Mouse (Mus musculus): ENCODE data around the gene Bmp2k. TPM values are rescaled to one million over a fixed set of nuclear protein-coding genes. Genes with fewer than 3 reads are reported as not detected.

Gene Bmp2k
- polyA plus RNA-seq, 1 experiment from 2014 or later = 8.4 TPM

GRCm38 (mm10) chr5:97128242-97129226, 131.0 kb downstream of the Bmp2k start:
- no peak overlapping the region for H3K9ac ChIP-seq (replicated peaks)

GRCm38 (mm10) chr5:97129589-97129988, 132.1 kb downstream of the Bmp2k start:
- Histone ChIP-seq H3K4me2 (replicated peaks) (no peak overlapping the region), H3K4me3 (no peak overlapping the region), H3K27me3 (no peaks in the 10 kb centered on the region), H3K27ac (replicated peaks) (no peak overlapping the region), H3K9ac (replicated peaks) (no peak overlapping the region), H3K36me3 (no peaks in the 10 kb centered on the region), H3K4me1 (peaks cover 4% of the 10 kb centered on the region; the same call in 1 of the 2 replicates), H3K9me3 (no peaks in the 10 kb centered on the region)
- ATAC-seq (replicated peaks) = no peak
- WGBS = 59% methylated on average over 2 of the region's 2 CpGs

More at GRCm38 (mm10) chr5:97128242-97129226, 131.0 kb downstream of the Bmp2k start:
- H3K36me3 ChIP-seq = no peaks in the 10 kb centered on the region
- H3K4me2 ChIP-seq (replicated peaks) = no peak overlapping the region
- ATAC-seq (replicated peaks) = peak; percentile 84
- no peak overlapping the region for H3K27ac ChIP-seq (replicated peaks)
- no peaks in the 10 kb centered on the region for H3K27me3 ChIP-seq
- H3K9me3 ChIP-seq = no peaks in the 10 kb centered on the region
- no peak overlapping the region for H3K4me3 ChIP-seq
- 0 out of 2 replicates have a peak, but pooled peaks cover 2% of the 10 kb centered on the region for H3K4me1 ChIP-seq
- 48% methylated on average over 21 of the region's 21 CpGs for WGBS

GRCm38 (mm10) chr5:97135331-97135730, 137.8 kb downstream of the Bmp2k start:
- 0 out of 2 replicates have a peak overlapping the region, but pooled peaks have one; percentile 38 for H3K27ac ChIP-seq (replicated peaks)
- no peaks in the 10 kb centered on the region for H3K36me3 ChIP-seq
- H3K4me2 ChIP-seq (replicated peaks) = no peak overlapping the region
- no peaks in the 10 kb centered on the region for H3K9me3 ChIP-seq
- 58% methylated on average over 2 of the region's 2 CpGs for WGBS
- no peak for ATAC-seq (replicated peaks)
- H3K4me3 ChIP-seq = no peak overlapping the region
- H3K4me1 ChIP-seq = peaks cover 3% of the 10 kb centered on the region; the same call in 1 of the 2 replicates
- no peak overlapping the region for H3K9ac ChIP-seq (replicated peaks)
- H3K27me3 ChIP-seq = no peaks in the 10 kb centered on the region

Other genes starting within 250 kb of the Bmp2k start
- gene Anxa3, start 204.3 kb upstream of the Bmp2k start, polyA plus RNA-seq (2015; fragmentation: Nextera tagmentation; extraction: Ambion mirVana) = 21.5 and 22.6 TPM in 2 replicates
- gene Paqr3, start 113.9 kb downstream of the Bmp2k start, polyA plus RNA-seq (2015; fragmentation: Nextera tagmentation; extraction: Ambion mirVana) = 21.7 and 22.1 TPM in 2 replicates

Measured in forebrain, embryonic 15.5 days (tissue).